Mouse (Mus musculus) skeletal muscle tissue, postnatal 0 days (tissue): ENCODE measurements around the gene Prrc2a. TPM values are rescaled to one million over a fixed set of nuclear protein-coding genes. Genes with fewer than 3 reads are reported as not detected.

Source experiments
- microRNA-seq, 2 experiments: library from miRNA; unstranded; fragments of <30 nt; microRNA quantifications; one replicate each; pipeline ENCODE4; 2016
- polyA plus RNA-seq: library from polyadenylated mRNA; unstranded; fragments of >200 nt; fragmentation: Nextera tagmentation; extraction: Ambion mirVana; gene quantifications from 2 replicates; pipeline ENCODE4 v1.2.1, GENCODE M21; 2015

Prrc2a gene
- polyA plus RNA-seq, 1 experiment from 2014 or later: 55.0 TPM

Small RNA genes lying within 50 kb of the gene (microRNA-seq; reads per million reads assigned to microRNA genes)
- 0 reads per million in 2 experiments for gene Mir6973a
- 0 reads per million in 2 experiments for gene Mir6974

Other genes with a start within 250 kb of the Prrc2a start
- gene Neu1, start 233.6 kb downstream of the Prrc2a start, polyA plus RNA-seq: 12.8 and 14.9 TPM in 2 replicates
- gene Hspa1b, start 205.7 kb downstream of the Prrc2a start, polyA plus RNA-seq: 0.12 and 0.27 TPM in 2 replicates
- gene Gm20481, start 195.0 kb downstream of the Prrc2a start, polyA plus RNA-seq: 0.32 TPM in 1 of 2 replicates, not detected in the other
- 2.5 and 3.8 TPM in 2 replicates for gene Hspa1a, start 192.7 kb downstream of the Prrc2a start, polyA plus RNA-seq
- 2.7 and 2.8 TPM in 2 replicates for gene Hspa1l, start 192.2 kb downstream of the Prrc2a start, polyA plus RNA-seq
- gene Lsm2, start 183.0 kb downstream of the Prrc2a start, polyA plus RNA-seq: 54.1 and 55.4 TPM in 2 replicates
- gene Vars, start 163.9 kb downstream of the Prrc2a start, polyA plus RNA-seq: 27.6 and 32.6 TPM in 2 replicates
- 0.46 and 0.53 TPM in 2 replicates for gene Vwa7, start 148.3 kb downstream of the Prrc2a start, polyA plus RNA-seq
- 10.6 and 11.5 TPM in 2 replicates for gene Sapcd1, start 136.9 kb downstream of the Prrc2a start, polyA plus RNA-seq
- 2.2 and 3.5 TPM in 2 replicates for gene Msh5, start 118.2 kb downstream of the Prrc2a start, polyA plus RNA-seq
- 115 and 138 TPM in 2 replicates for gene Clic1, start 114.9 kb downstream of the Prrc2a start, polyA plus RNA-seq
- gene Ddah2, start 105.9 kb downstream of the Prrc2a start, polyA plus RNA-seq: 144 and 157 TPM in 2 replicates
- 11.3 TPM in 1 of 2 replicates, not detected in the other for gene Ly6g6c, start 99.5 kb downstream of the Prrc2a start, polyA plus RNA-seq
- gene Mpig6b, start 98.7 kb downstream of the Prrc2a start, polyA plus RNA-seq: 0.08 and 0.30 TPM in 2 replicates
- 2.1 TPM in 1 of 2 replicates, not detected in the other for gene Ly6g6e, start 88.0 kb downstream of the Prrc2a start, polyA plus RNA-seq
- 0.49 and 1.2 TPM in 2 replicates for gene Ly6g6d, start 86.8 kb downstream of the Prrc2a start, polyA plus RNA-seq
- 0.11 and 0.29 TPM in 2 replicates for gene Ly6g6f, start 79.3 kb downstream of the Prrc2a start, polyA plus RNA-seq
- 87.8 and 89.8 TPM in 2 replicates for gene Abhd16a, start 75.6 kb downstream of the Prrc2a start, polyA plus RNA-seq
- 0.38 TPM in 1 of 2 replicates, not detected in the other for gene Ly6g5c, start 56.6 kb downstream of the Prrc2a start, polyA plus RNA-seq
- 0.22 and 0.37 TPM in 2 replicates for gene Ly6g5b, start 49.5 kb downstream of the Prrc2a start, polyA plus RNA-seq
- 8.4 and 9.1 TPM in 2 replicates for gene Gpank1, start 43.4 kb downstream of the Prrc2a start, polyA plus RNA-seq
- 203 and 204 TPM in 2 replicates for gene Csnk2b, start 42.8 kb downstream of the Prrc2a start, polyA plus RNA-seq
- 10.6 and 11.8 TPM in 2 replicates for gene D17H6S53E, start 38.5 kb downstream of the Prrc2a start, polyA plus RNA-seq
- 0.30 and 0.81 TPM in 2 replicates for gene Apom, start 32.8 kb downstream of the Prrc2a start, polyA plus RNA-seq
- 39.5 and 42.1 TPM in 2 replicates for gene Bag6, start 29.7 kb downstream of the Prrc2a start, polyA plus RNA-seq
- 11.0 and 18.3 TPM in 2 replicates for gene Aif1, start 11.2 kb upstream of the Prrc2a start, polyA plus RNA-seq
- gene Lst1, start 23.5 kb upstream of the Prrc2a start, polyA plus RNA-seq: 14.2 and 24.5 TPM in 2 replicates
- gene Ltb, start 29.5 kb upstream of the Prrc2a start, polyA plus RNA-seq: 1.3 and 2.2 TPM in 2 replicates
- 0.49 and 0.74 TPM in 2 replicates for gene Tnf, start 37.1 kb upstream of the Prrc2a start, polyA plus RNA-seq
- gene Lta, start 40.5 kb upstream of the Prrc2a start, polyA plus RNA-seq: 0.12 and 0.24 TPM in 2 replicates
- gene Gm16181, start 55.9 kb upstream of the Prrc2a start, polyA plus RNA-seq: 0.40 and 0.83 TPM in 2 replicates
- gene Atp6v1g2, start 68.8 kb upstream of the Prrc2a start, polyA plus RNA-seq: 3.3 and 3.9 TPM in 2 replicates
- 8.5 and 8.8 TPM in 2 replicates for gene Nfkbil1, start 70.9 kb upstream of the Prrc2a start, polyA plus RNA-seq
- gene Ddx39b, start 76.8 kb upstream of the Prrc2a start, polyA plus RNA-seq: 131 and 157 TPM in 2 replicates
- gene H2-D1, start 97.8 kb upstream of the Prrc2a start, polyA plus RNA-seq: 113 and 180 TPM in 2 replicates
- not detected in 2 replicates for gene H2-Q1, start 155.5 kb upstream of the Prrc2a start, polyA plus RNA-seq
- not detected in 2 replicates for gene H2-Q2, start 177.3 kb upstream of the Prrc2a start, polyA plus RNA-seq
- gene H2-Q4, start 214.7 kb upstream of the Prrc2a start, polyA plus RNA-seq: 2.4 and 3.8 TPM in 2 replicates